Mouse (Mus musculus): ENCODE results near the gene Ccl25. TPM values are rescaled to one million over a fixed set of nuclear protein-coding genes. Genes with fewer than 3 reads are reported as not detected.
A peak's percentile ranks its signal among the peaks of the same experiment; 100 is the strongest.

Ccl25 gene
- polyA plus RNA-seq (2016; fragmentation: Nextera tagmentation; extraction: Ambion mirVana) = 24.4 and 25.4 TPM in 2 replicates

GRCm38 (mm10) chr8:4324983-4325750 is at the start of gene Ccl25, which contains the start of gene Elavl1:
Gene Ccl25 (plus strand): TSS chr8:4325210.
Gene Elavl1 (minus strand): TSS chr8:4325413.
- Histone ChIP-seq H3K36me3 (replicated peaks) (peaks cover 63% of the 10 kb centered on the region), H3K4me3 (peak within 1 kb of the TSS; percentile 97), H3K27ac (replicated peaks) (peak within 1 kb of the TSS; percentile 98), H3K27me3 (replicated peaks; ENCODE audit: low read depth, poor library complexity, severe bottlenecking) (no peaks in the 10 kb centered on the region), H3K9me3 (no peaks in the 10 kb centered on the region), H3K4me1 (peaks cover 24% of the 10 kb centered on the region)
- peak; percentile 98 for DNase-seq (ENCODE audit: low spot score)
- under 1% methylated on average over 78 of the region's 78 CpGs for WGBS

- Histone ChIP-seq H3K27ac (replicated peaks) (peak within 1 kb of the TSS; percentile 89), H3K27me3 (replicated peaks; ENCODE audit: low read depth, poor library complexity, severe bottlenecking) (no peaks in the 10 kb centered on the region), H3K36me3 (replicated peaks) (peaks cover 36% of the 10 kb centered on the region), H3K4me1 (peaks cover 8% of the 10 kb centered on the region), H3K9me3 (no peaks in the 10 kb centered on the region), H3K4me3 (peak within 1 kb of the TSS; percentile 88)
- DNase-seq (ENCODE audit: low spot score) = peak; percentile 96
- WGBS = under 1% methylated on average over 39 of the region's 39 CpGs
Observed at GRCm38 (mm10) chr8:4275275-4276110, 49.5 kb upstream of the Ccl25 start, which contains the start of gene Timm44. Gene Timm44 (minus strand): TSS chr8:4275913.

- Histone ChIP-seq H3K9me3 (no peaks in the 10 kb centered on the region), H3K27me3 (replicated peaks; ENCODE audit: low read depth, poor library complexity, severe bottlenecking) (no peaks in the 10 kb centered on the region), H3K4me3 (peak overlapping the region; percentile 88), H3K36me3 (replicated peaks) (peaks cover 31% of the 10 kb centered on the region), H3K27ac (replicated peaks) (peak overlapping the region; percentile 89), H3K4me1 (peaks cover 8% of the 10 kb centered on the region)
- DNase-seq (ENCODE audit: low spot score) = no peak
- 29% methylated on average over 9 of the region's 9 CpGs for WGBS
Observed at GRCm38 (mm10) chr8:4276111-4276465, 48.9 kb upstream of the Ccl25 start.

- WGBS = 92% methylated on average over 5 of the region's 5 CpGs
- Histone ChIP-seq H3K36me3 (replicated peaks) (peaks cover 100% of the 10 kb centered on the region), H3K27me3 (replicated peaks; ENCODE audit: low read depth, poor library complexity, severe bottlenecking) (no peaks in the 10 kb centered on the region)
Observed at GRCm38 (mm10) chr8:4292738-4293137, 32.3 kb upstream of the Ccl25 start.

GRCm38 (mm10) chr8:4297822-4298221 is 27.2 kb upstream of the Ccl25 start:
- 95% methylated on average over 4 of the region's 4 CpGs for WGBS
- Histone ChIP-seq H3K9me3 (no peaks in the 10 kb centered on the region), H3K27ac (replicated peaks) (no peak overlapping the region), H3K27me3 (replicated peaks; ENCODE audit: low read depth, poor library complexity, severe bottlenecking) (no peaks in the 10 kb centered on the region), H3K4me3 (no peak overlapping the region), H3K4me1 (no peaks in the 10 kb centered on the region), H3K36me3 (replicated peaks) (peaks cover 100% of the 10 kb centered on the region)
- DNase-seq (ENCODE audit: low spot score) = no peak

More at GRCm38 (mm10) chr8:4292738-4293137, 32.3 kb upstream of the Ccl25 start:
- Histone ChIP-seq H3K27ac (replicated peaks) (no peak overlapping the region), H3K4me3 (no peak overlapping the region), H3K9me3 (no peaks in the 10 kb centered on the region), H3K4me1 (no peaks in the 10 kb centered on the region)
- no peak for DNase-seq (ENCODE audit: low spot score)

GRCm38 (mm10) chr8:4304124-4304547 is 20.9 kb upstream of the Ccl25 start:
- Histone ChIP-seq H3K4me1 (no peaks in the 10 kb centered on the region), H3K36me3 (replicated peaks) (peaks cover 100% of the 10 kb centered on the region), H3K9me3 (no peaks in the 10 kb centered on the region), H3K4me3 (no peak overlapping the region), H3K27ac (replicated peaks) (no peak overlapping the region), H3K27me3 (replicated peaks; ENCODE audit: low read depth, poor library complexity, severe bottlenecking) (no peaks in the 10 kb centered on the region)
- 83% methylated on average over 3 of the region's 3 CpGs for WGBS
- DNase-seq (ENCODE audit: low spot score) = no peak

GRCm38 (mm10) chr8:4305838-4306237 is 19.2 kb upstream of the Ccl25 start:
- Histone ChIP-seq H3K36me3 (replicated peaks) (peaks cover 100% of the 10 kb centered on the region), H3K4me1 (no peaks in the 10 kb centered on the region), H3K9me3 (no peaks in the 10 kb centered on the region), H3K4me3 (no peak overlapping the region), H3K27me3 (replicated peaks; ENCODE audit: low read depth, poor library complexity, severe bottlenecking) (no peaks in the 10 kb centered on the region), H3K27ac (replicated peaks) (no peak overlapping the region)
- WGBS = 92% methylated on average over 2 of the region's 2 CpGs
- DNase-seq (ENCODE audit: low spot score) = no peak

GRCm38 (mm10) chr8:4312104-4312503 is 12.9 kb upstream of the Ccl25 start:
- Histone ChIP-seq H3K27me3 (replicated peaks; ENCODE audit: low read depth, poor library complexity, severe bottlenecking) (no peaks in the 10 kb centered on the region), H3K9me3 (no peaks in the 10 kb centered on the region), H3K4me1 (no peaks in the 10 kb centered on the region), H3K36me3 (replicated peaks) (peaks cover 70% of the 10 kb centered on the region), H3K27ac (replicated peaks) (no peak overlapping the region), H3K4me3 (no peak overlapping the region)
- no peak for DNase-seq (ENCODE audit: low spot score)

GRCm38 (mm10) chr8:4313254-4314124 is 11.5 kb upstream of the Ccl25 start:
- Histone ChIP-seq H3K4me1 (no peaks in the 10 kb centered on the region), H3K27me3 (replicated peaks; ENCODE audit: low read depth, poor library complexity, severe bottlenecking) (no peaks in the 10 kb centered on the region), H3K36me3 (replicated peaks) (peaks cover 62% of the 10 kb centered on the region), H3K9me3 (no peaks in the 10 kb centered on the region), H3K4me3 (no peak overlapping the region), H3K27ac (replicated peaks) (no peak overlapping the region)
- no peak for DNase-seq (ENCODE audit: low spot score)
- WGBS = 88% methylated on average over 3 of the region's 3 CpGs

GRCm38 (mm10) chr8:4314852-4315251 is 10.2 kb upstream of the Ccl25 start:
- Histone ChIP-seq H3K27me3 (replicated peaks; ENCODE audit: low read depth, poor library complexity, severe bottlenecking) (no peaks in the 10 kb centered on the region), H3K9me3 (no peaks in the 10 kb centered on the region), H3K4me1 (no peaks in the 10 kb centered on the region), H3K4me3 (no peak overlapping the region), H3K36me3 (replicated peaks) (peaks cover 62% of the 10 kb centered on the region), H3K27ac (replicated peaks) (no peak overlapping the region)
- no peak for DNase-seq (ENCODE audit: low spot score)
- WGBS = 91% methylated on average over 3 of the region's 3 CpGs

GRCm38 (mm10) chr8:4318124-4318523 is 6.9 kb upstream of the Ccl25 start:
- Histone ChIP-seq H3K36me3 (replicated peaks) (peaks cover 63% of the 10 kb centered on the region), H3K27ac (replicated peaks) (no peak overlapping the region), H3K27me3 (replicated peaks; ENCODE audit: low read depth, poor library complexity, severe bottlenecking) (no peaks in the 10 kb centered on the region), H3K9me3 (no peaks in the 10 kb centered on the region), H3K4me1 (peaks cover 9% of the 10 kb centered on the region), H3K4me3 (no peak overlapping the region)
- DNase-seq (ENCODE audit: low spot score) = no peak
- 92% methylated on average over 5 of the region's 5 CpGs for WGBS
